Mouse (Mus musculus) CH12.LX (cell line): ENCODE measurements at regions not wholly inside any gene's neighbourhood (a gene's known extent, or its start where the extent isn't known, plus 50 kb on each side); places are given as distances from the start of the nearest gene placed in this dataset.

ENCODE experiments used
- CHD1 ChIP-seq: IDR thresholded peaks from 2 replicates; pipeline ENCODE4 v1.6.1; 2012; ENCODE audit warnings: low read depth, low read length, improper control_type of control experiment, inconsistent platforms
- CHD2 ChIP-seq: IDR thresholded peaks from 2 replicates; pipeline ENCODE4 v1.6.1; 2011; ENCODE audit warnings: low read length, improper control_type of control experiment
- CTCF ChIP-seq, 2 experiments: IDR thresholded peaks in 1 of 2; conservative IDR thresholded peaks in 1 of 2; 2 replicates each; pipeline ENCODE4 v1.5.1; 2011 to 2012; ENCODE audit warnings: low read depth in 2 of 2, low read length in 2 of 2, improper control_type of control experiment in 1 of 2, inconsistent platforms in 1 of 2, mild to moderate bottlenecking in 1 of 2, moderate library complexity in 1 of 2
- EP300 ChIP-seq: IDR thresholded peaks from 2 replicates; pipeline ENCODE4 v1.6.1; 2011; ENCODE audit warnings: low read length, improper control_type of control experiment
- GABPA ChIP-seq: IDR thresholded peaks from 2 replicates; pipeline ENCODE4 v1.6.1; 2012; ENCODE audit warnings: low read depth, low read length, improper control_type of control experiment, inconsistent platforms; ENCODE audit not compliant: insufficient replicate concordance
- MAX ChIP-seq: IDR thresholded peaks from 2 replicates; pipeline ENCODE4 v1.6.1; 2011; ENCODE audit warnings: low read length, improper control_type of control experiment
- MAZ ChIP-seq: IDR thresholded peaks from 2 replicates; pipeline ENCODE4 v1.6.1; 2012; ENCODE audit warnings: low read depth, mild to moderate bottlenecking, inconsistent platforms, low read length, improper control_type of control experiment, moderate library complexity
- MXI1 ChIP-seq: IDR thresholded peaks from 2 replicates; pipeline ENCODE4 v1.6.1; 2011; ENCODE audit warnings: mild to moderate bottlenecking, low read depth, low read length, improper control_type of control experiment
- NRF1 ChIP-seq: IDR thresholded peaks from 2 replicates; pipeline ENCODE4 v1.6.1; 2014; ENCODE audit warnings: low read depth, mild to moderate bottlenecking, inconsistent platforms, low read length, improper control_type of control experiment, moderate library complexity
- POLR2A ChIP-seq: IDR thresholded peaks from 2 replicates; pipeline ENCODE4 v1.6.1; 2011; ENCODE audit warnings: low read depth, mild to moderate bottlenecking, improper control_type of control experiment, low read length
- TBP ChIP-seq: conservative IDR thresholded peaks from 2 replicates; pipeline ENCODE4 v1.6.1; 2011; ENCODE audit warnings: low read depth, low read length, improper control_type of control experiment
- ZC3H11A ChIP-seq: IDR thresholded peaks from 2 replicates; pipeline ENCODE4 v1.6.1; 2012; ENCODE audit warnings: low read depth, mild to moderate bottlenecking, inconsistent platforms, low read length, improper control_type of control experiment
- ZNF384 ChIP-seq: IDR thresholded peaks from 2 replicates; pipeline ENCODE4 v1.6.1; 2012; ENCODE audit warnings: low read depth, low read length, improper control_type of control experiment, inconsistent platforms

- TF ChIP-seq CTCF (conservative IDR thresholded peaks at IDR 0.05 in 1 of 2, IDR thresholded peaks at IDR 0.05 in 1 of 2; ENCODE audit: low read depth in 2 of 2, low read length in 2 of 2), result no peak
- no peak for TF ChIP-seq MXI1
- TF ChIP-seq EP300, result no peak
- TF ChIP-seq TBP, result no peak
- TF ChIP-seq POLR2A, result no peak
- no peak for TF ChIP-seq MAZ
- TF ChIP-seq MAX, result no peak
- TF ChIP-seq CHD2, result no peak
- TF ChIP-seq GABPA, result no peak
- TF ChIP-seq CHD1, result no peak
- no peak for TF ChIP-seq NRF1
- TF ChIP-seq ZC3H11A, result no peak
- TF ChIP-seq ZNF384, result no peak
Measured at GRCm38 (mm10) chr3:9107766-9108410, 502.0 kb downstream of the Zfp704 start.
